Mouse (Mus musculus): ENCODE data around the gene Hykk. TPM values are rescaled to one million over a fixed set of nuclear protein-coding genes. Genes with fewer than 3 reads are reported as not detected.

The Hykk gene
- polyA plus RNA-seq, 1 experiment from 2014 or later = 9.5 TPM

- no peaks in the 10 kb centered on the region for H3K36me3 ChIP-seq
- no peak overlapping the region for H3K9ac ChIP-seq
- H3K27me3 ChIP-seq = 0 out of 2 replicates have a peak, but pooled peaks cover 4% of the 10 kb centered on the region
- no peak overlapping the region for H3K4me2 ChIP-seq
- 86% methylated on average over 3 of the region's 3 CpGs for WGBS
- H3K4me1 ChIP-seq = no peaks in the 10 kb centered on the region
- ATAC-seq (replicated peaks; ENCODE audit: low FRiP score) = no peak
- no peak overlapping the region for H3K27ac ChIP-seq
- H3K4me3 ChIP-seq (replicated peaks) = no peak overlapping the region
- H3K9me3 ChIP-seq (replicated peaks) = no peaks in the 10 kb centered on the region
Observed at GRCm38 (mm10) chr9:54990362-54990761, 73.3 kb downstream of the Hykk start.

GRCm38 (mm10) chr9:54994381-54994780 lies 77.3 kb downstream of the Hykk start:
- Histone ChIP-seq H3K4me1 (no peaks in the 10 kb centered on the region), H3K9ac (no peak overlapping the region), H3K4me3 (replicated peaks) (no peak overlapping the region), H3K4me2 (no peak overlapping the region), H3K36me3 (no peaks in the 10 kb centered on the region), H3K27ac (no peak overlapping the region), H3K9me3 (replicated peaks) (no peaks in the 10 kb centered on the region), H3K27me3 (0 out of 2 replicates have a peak, but pooled peaks cover 3% of the 10 kb centered on the region)
- ATAC-seq (replicated peaks; ENCODE audit: low FRiP score) = no peak
- 46% methylated on average over 3 of the region's 3 CpGs for WGBS

- no peak for ATAC-seq (replicated peaks; ENCODE audit: low FRiP score)
- H3K27me3 ChIP-seq = 0 out of 2 replicates have a peak, but pooled peaks cover 3% of the 10 kb centered on the region
- no peak overlapping the region for H3K4me2 ChIP-seq
- no peak overlapping the region for H3K9ac ChIP-seq
- H3K4me3 ChIP-seq (replicated peaks) = no peak overlapping the region
- H3K36me3 ChIP-seq = no peaks in the 10 kb centered on the region
- H3K27ac ChIP-seq = no peak overlapping the region
- no peaks in the 10 kb centered on the region for H3K9me3 ChIP-seq (replicated peaks)
- WGBS = 89% methylated on average over 3 of the region's 3 CpGs
- H3K4me1 ChIP-seq = no peaks in the 10 kb centered on the region
Observed at GRCm38 (mm10) chr9:54995645-54996044, 78.6 kb downstream of the Hykk start.

Other genes starting within 250 kb of the Hykk start
- 3.6 and 4.4 TPM in 2 replicates for gene Dnaja4, start 218.4 kb upstream of the Hykk start, polyA plus RNA-seq (2015; fragmentation: Nextera tagmentation; extraction: Ambion mirVana)
- 151 and 160 TPM in 2 replicates for gene Wdr61, start 182.8 kb upstream of the Hykk start, polyA plus RNA-seq (2015; fragmentation: Nextera tagmentation; extraction: Ambion mirVana)
- 78.1 and 79.9 TPM in 2 replicates for gene Crabp1, start 152.5 kb upstream of the Hykk start, polyA plus RNA-seq (2015; fragmentation: Nextera tagmentation; extraction: Ambion mirVana)
- gene Ireb2, start 53.5 kb upstream of the Hykk start, polyA plus RNA-seq (2015; fragmentation: Nextera tagmentation; extraction: Ambion mirVana) = 34.8 and 37.0 TPM in 2 replicates
- gene Psma4, start 33.5 kb downstream of the Hykk start, polyA plus RNA-seq (2015; fragmentation: Nextera tagmentation; extraction: Ambion mirVana) = 317 and 331 TPM in 2 replicates
- 1.4 TPM in 2 replicates for gene AY074887, start 33.7 kb downstream of the Hykk start, polyA plus RNA-seq (2015; fragmentation: Nextera tagmentation; extraction: Ambion mirVana)
- 1.0 and 1.1 TPM in 2 replicates for gene Chrna5, start 63.6 kb downstream of the Hykk start, polyA plus RNA-seq (2015; fragmentation: Nextera tagmentation; extraction: Ambion mirVana)
- 1.0 and 1.6 TPM in 2 replicates for gene Chrna3, start 109.3 kb downstream of the Hykk start, polyA plus RNA-seq (2015; fragmentation: Nextera tagmentation; extraction: Ambion mirVana)
- 2.2 and 2.8 TPM in 2 replicates for gene Chrnb4, start 131.5 kb downstream of the Hykk start, polyA plus RNA-seq (2015; fragmentation: Nextera tagmentation; extraction: Ambion mirVana)
- 30.2 and 33.7 TPM in 2 replicates for gene Ube2q2, start 231.6 kb downstream of the Hykk start, polyA plus RNA-seq (2015; fragmentation: Nextera tagmentation; extraction: Ambion mirVana)